Mouse (Mus musculus) ES-E14 (cell line): ENCODE measurements around the gene Atp6v1b1. TPM values are rescaled to one million over a fixed set of nuclear protein-coding genes. Genes with fewer than 3 reads are reported as not detected.

ENCODE experiments used
- DNase-seq: peaks from one replicate; pipeline ENCODE4 v3.0.0-alpha.2; 2013; ENCODE audit warnings: low read depth, low spot score
- H3K27ac ChIP-seq: 2 replicates; pipeline ENCODE4 v1.5.1; 2012; ENCODE audit warnings: low read depth, mild to moderate bottlenecking, low read length, moderate library complexity, mixed read lengths; ENCODE audit not compliant: poor library complexity, insufficient read depth, severe bottlenecking
- H3K36me3 ChIP-seq: 2 replicates; pipeline ENCODE4 v1.6.1; 2012; ENCODE audit warnings: mild to moderate bottlenecking, low read length, moderate library complexity, mixed read lengths; ENCODE audit not compliant: control insufficient read depth, poor library complexity, insufficient read depth, severe bottlenecking
- H3K4me1 ChIP-seq, 2 experiments: fragments of 150-350 bp in 1 of 2; sonication (generic) in 1 of 2; 2 replicates each; pipeline ENCODE4 v1.6.1; 2012; ENCODE audit warnings: low read length in 2 of 2, mild to moderate bottlenecking in 1 of 2, mixed read lengths in 1 of 2; ENCODE audit not compliant: control insufficient read depth in 2 of 2, insufficient read depth in 2 of 2, poor library complexity in 1 of 2
- H3K4me3 ChIP-seq, 2 experiments: fragments of 150-350 bp in 1 of 2; sonication (generic) in 1 of 2; 2 replicates each; pipeline ENCODE4 v1.5.1; 2012; ENCODE audit warnings: low read length in 2 of 2, low read depth in 1 of 2, mild to moderate bottlenecking in 1 of 2, mixed read lengths in 1 of 2; ENCODE audit not compliant: insufficient read depth in 1 of 2, poor library complexity in 1 of 2, severe bottlenecking in 1 of 2
- H3K9ac ChIP-seq: 2 replicates; pipeline ENCODE4 v1.6.1; 2012; ENCODE audit warnings: low read depth, mild to moderate bottlenecking, low read length, mixed read lengths; ENCODE audit not compliant: poor library complexity, insufficient read depth, severe bottlenecking
- H3K9me3 ChIP-seq: fragments of 150-350 bp; sonication (generic); 2 replicates; pipeline ENCODE4 v1.6.1; 2012; ENCODE audit warnings: low read depth, mild to moderate bottlenecking, low read length; ENCODE audit not compliant: control insufficient read depth, insufficient read depth
- CHD2 ChIP-seq: IDR thresholded peaks from 2 replicates; pipeline ENCODE4 v1.6.1; 2014; ENCODE audit warnings: mild to moderate bottlenecking, low read depth, low read length, inconsistent platforms
- HCFC1 ChIP-seq: IDR thresholded peaks from 2 replicates; pipeline ENCODE4 v1.6.1; 2012; ENCODE audit warnings: low read length, inconsistent platforms, borderline replicate concordance; ENCODE audit not compliant: insufficient read depth
- MAFK ChIP-seq: IDR thresholded peaks from 2 replicates; pipeline ENCODE4 v1.6.1; 2014; ENCODE audit warnings: mild to moderate bottlenecking, low read depth, low read length, inconsistent platforms; ENCODE audit not compliant: insufficient read depth
- ZC3H11A ChIP-seq: IDR thresholded peaks from 2 replicates; pipeline ENCODE4 v1.6.1; 2012; ENCODE audit warnings: low read depth, mild to moderate bottlenecking, inconsistent platforms, low read length, borderline replicate concordance
- ZNF384 ChIP-seq: IDR thresholded peaks from 2 replicates; pipeline ENCODE4 v1.6.1; 2012; ENCODE audit warnings: low read depth, low read length, inconsistent platforms
- in situ Hi-C, 2 experiments: fragments of 600-800 bp; cut with MboI; formaldehyde crosslinking; loops; one replicate each; pipeline ENCODE4 v1.15.1; 2025; ENCODE audit warnings: low sequenced_read_pairs in 2 of 2, inconsistent platforms in 1 of 2; ENCODE audit not compliant: unreplicated experiment in 2 of 2
- total RNA-seq: library from RNA; depleted of rRNA; stranded (reverse); fragments of 300-350 nt; gene quantifications from 2 replicates; pipeline ENCODE4 v1.2.3, GENCODE M21; 2012

Atp6v1b1 gene
- total RNA-seq, 1 experiment = not detected

- Histone ChIP-seq H3K4me3 (no peak overlapping the region), H3K4me1 (peaks cover 2% of the 10 kb centered on the region in 2 experiments; a peak in 1 of 4 replicates), H3K36me3 (no peaks in the 10 kb centered on the region), H3K27ac (no peak overlapping the region), H3K9me3 (no peaks in the 10 kb centered on the region; the same call in 1 of the 2 replicates), H3K9ac (no peak overlapping the region)
- DNase-seq = no peak
- in situ Hi-C loops = loop anchor here (25.0 kb wide), 2 partner anchors 660 to 1465 kb away; partner anchors contain the start of genes Emx1 (in 2 of the 2), Aup1 (in 1 of the 2), Dqx1 (in 1 of the 2) and Htra2 (in 1 of the 2)
- TF ChIP-seq HCFC1 (no peak), CHD2 (no peak), ZNF384 (no peak)
Observed at GRCm38 (mm10) chr6:83722526-83722925, 20.3 kb upstream of the Atp6v1b1 start.

GRCm38 (mm10) chr6:83727178-83727577 is 15.6 kb upstream of the Atp6v1b1 start:
- no peak overlapping the region for H3K9ac ChIP-seq
- no peak for TF ChIP-seq ZC3H11A
- no peak for TF ChIP-seq CHD2
- no peak for TF ChIP-seq MAFK
- TF ChIP-seq ZNF384 = no peak
- no peak for TF ChIP-seq HCFC1
- in situ Hi-C loops = no loop called here
- no peak overlapping the region for H3K4me3 ChIP-seq
- H3K4me1 ChIP-seq = no peaks in the 10 kb centered on the region; a peak in 1 of 4 replicates
- H3K36me3 ChIP-seq = no peaks in the 10 kb centered on the region
- no peak overlapping the region for H3K27ac ChIP-seq
- no peaks in the 10 kb centered on the region; the same call in 1 of the 2 replicates for H3K9me3 ChIP-seq
- DNase-seq = no peak

- no peak overlapping the region for H3K9ac ChIP-seq
- H3K9me3 ChIP-seq = no peaks in the 10 kb centered on the region
- no peak for TF ChIP-seq ZNF384
- TF ChIP-seq ZC3H11A = no peak
- TF ChIP-seq HCFC1 = no peak
- TF ChIP-seq CHD2 = no peak
- TF ChIP-seq MAFK = no peak
- no peaks in the 10 kb centered on the region for H3K36me3 ChIP-seq
- H3K27ac ChIP-seq = no peak overlapping the region
- H3K4me1 ChIP-seq = no peaks in the 10 kb centered on the region; a peak in 1 of 4 replicates
- H3K4me3 ChIP-seq = no peak overlapping the region
- in situ Hi-C loops = no loop called here
- no peak for DNase-seq
Observed at GRCm38 (mm10) chr6:83728488-83728887, 14.3 kb upstream of the Atp6v1b1 start.

- in situ Hi-C loops = no loop called here
- DNase-seq = no peak
- H3K9ac ChIP-seq = no peak overlapping the region
- H3K4me3 ChIP-seq = no peak overlapping the region; a peak in 1 of 4 replicates
- TF ChIP-seq ZC3H11A (no peak), CHD2 (no peak), MAFK (no peak), HCFC1 (no peak), ZNF384 (no peak)
- no peak overlapping the region for H3K27ac ChIP-seq
- H3K4me1 ChIP-seq = no peaks in the 10 kb centered on the region; a peak in 1 of 4 replicates
- H3K9me3 ChIP-seq = no peaks in the 10 kb centered on the region
- H3K36me3 ChIP-seq = no peaks in the 10 kb centered on the region
Observed at GRCm38 (mm10) chr6:83729350-83729970, 13.3 kb upstream of the Atp6v1b1 start.

- no peak overlapping the region for H3K9ac ChIP-seq
- no peaks in the 10 kb centered on the region for H3K9me3 ChIP-seq
- no peak overlapping the region for H3K27ac ChIP-seq
- H3K4me3 ChIP-seq = no peak overlapping the region
- no peaks in the 10 kb centered on the region; a peak in 1 of 4 replicates for H3K4me1 ChIP-seq
- DNase-seq = peak; percentile 74
- no peak for TF ChIP-seq MAFK
- TF ChIP-seq HCFC1 = no peak
- TF ChIP-seq CHD2 = no peak
- TF ChIP-seq ZC3H11A = no peak
- no peak for TF ChIP-seq ZNF384
- no peaks in the 10 kb centered on the region for H3K36me3 ChIP-seq
- in situ Hi-C loops = no loop called here
Observed at GRCm38 (mm10) chr6:83731128-83731527, 11.7 kb upstream of the Atp6v1b1 start.
